Mouse (Mus musculus): ENCODE results near the gene Fkbp5. TPM values are rescaled to one million over a fixed set of nuclear protein-coding genes. Genes with fewer than 3 reads are reported as not detected.
"Not testable (repeated sequence)": the region's sequence is repeated elsewhere in the genome, so short reads cannot be mapped to it uniquely, and the experiment has no call there.

Fkbp5 gene
- total RNA-seq, 2 experiments from 2014 or later = 11.5 to 12.0 TPM

- DNase-seq (ENCODE audit: low spot score in 2 of 2) = peak; percentile 67 to 76
Measured at GRCm38 (mm10) chr17:28386150-28386905, 131.0 kb downstream of the Fkbp5 start.

GRCm38 (mm10) chr17:28384298-28384697 is 133.0 kb downstream of the Fkbp5 start:
- no peak for DNase-seq (ENCODE audit: low spot score in 2 of 2)

GRCm38 (mm10) chr17:28380255-28380654 is 137.1 kb downstream of the Fkbp5 start:
- DNase-seq (ENCODE audit: low spot score in 2 of 2) = no peak

GRCm38 (mm10) chr17:28375592-28376061 is 141.7 kb downstream of the Fkbp5 start:
- no peak for DNase-seq (ENCODE audit: low spot score in 2 of 2)

GRCm38 (mm10) chr17:28374494-28374893 is 142.8 kb downstream of the Fkbp5 start:
- DNase-seq (ENCODE audit: low spot score in 2 of 2) = no peak

- DNase-seq (ENCODE audit: low spot score in 2 of 2) = peak in 1 of 2 experiments; percentile 47
Measured at GRCm38 (mm10) chr17:28373821-28374220, 143.5 kb downstream of the Fkbp5 start.

- DNase-seq (ENCODE audit: low spot score in 2 of 2) = no peak
Measured at GRCm38 (mm10) chr17:28371941-28372340, 145.4 kb downstream of the Fkbp5 start.

GRCm38 (mm10) chr17:28371286-28371685 is 146.0 kb downstream of the Fkbp5 start:
- DNase-seq (ENCODE audit: low spot score in 2 of 2) = no peak

GRCm38 (mm10) chr17:28369056-28369455 is 148.3 kb downstream of the Fkbp5 start:
- DNase-seq (ENCODE audit: low spot score in 2 of 2) = no peak

GRCm38 (mm10) chr17:28368449-28368848 is 148.9 kb downstream of the Fkbp5 start:
- DNase-seq (ENCODE audit: low spot score in 2 of 2) = peak; percentile 65 to 82

- DNase-seq (ENCODE audit: low spot score in 2 of 2) = no peak
Measured at GRCm38 (mm10) chr17:28365122-28365521, 152.2 kb downstream of the Fkbp5 start, which contains the start of gene Tulp1. TSS of gene Tulp1 (minus strand) at chr17:28365222.

GRCm38 (mm10) chr17:28363507-28363906 is 153.8 kb downstream of the Fkbp5 start:
- no peak for DNase-seq (ENCODE audit: low spot score in 2 of 2)

GRCm38 (mm10) chr17:28362653-28363292 is 154.6 kb downstream of the Fkbp5 start:
- DNase-seq (ENCODE audit: low spot score in 2 of 2) = no peak

GRCm38 (mm10) chr17:28361921-28362652 is 155.2 kb downstream of the Fkbp5 start:
- no peak for DNase-seq (ENCODE audit: low spot score in 2 of 2)

GRCm38 (mm10) chr17:28360531-28361277 is 156.6 kb downstream of the Fkbp5 start:
- no peak for DNase-seq (ENCODE audit: low spot score in 2 of 2)

GRCm38 (mm10) chr17:28358576-28359261 is 158.6 kb downstream of the Fkbp5 start:
- DNase-seq (ENCODE audit: low spot score in 2 of 2) = not testable (repeated sequence)

GRCm38 (mm10) chr17:28355871-28356270 is 161.5 kb downstream of the Fkbp5 start:
- no peak for DNase-seq (ENCODE audit: low spot score in 2 of 2)

- DNase-seq (ENCODE audit: low spot score in 2 of 2) = no peak
Measured at GRCm38 (mm10) chr17:28352018-28352417, 165.3 kb downstream of the Fkbp5 start.

GRCm38 (mm10) chr17:28351353-28351890 is 165.9 kb downstream of the Fkbp5 start:
- no peak for DNase-seq (ENCODE audit: low spot score in 2 of 2)
